Mouse (Mus musculus) adrenal gland, adult (tissue): ENCODE measurements at regions not wholly inside any gene's neighbourhood (a gene's known extent, or its start where the extent isn't known, plus 50 kb on each side); places are given as distances from the start of the nearest gene placed in this dataset.

Experiments used
- DNase-seq, 2 experiments: peaks; one replicate each; pipeline ENCODE4 v3.0.0; 2022 to 2023; ENCODE audit warnings: low spot score in 1 of 2; ENCODE audit not compliant: inconsistent age in 2 of 2

GRCm38 (mm10) chr2:117021787-117022186, 99.4 kb upstream of the Spred1 start:
- peak in 1 of 2 experiments; percentile 69 for DNase-seq

GRCm38 (mm10) chr2:117023436-117023835, 97.7 kb upstream of the Spred1 start:
- DNase-seq, result no peak

GRCm38 (mm10) chr2:117027071-117027470, 94.1 kb upstream of the Spred1 start:
- peak in 1 of 2 experiments; percentile 82 for DNase-seq

- DNase-seq, result peak in 1 of 2 experiments; percentile 45
Measured at GRCm38 (mm10) chr2:117028771-117029170, 92.4 kb upstream of the Spred1 start.

GRCm38 (mm10) chr2:117036197-117036872, 84.8 kb upstream of the Spred1 start:
- no peak for DNase-seq

- DNase-seq, result peak in 1 of 2 experiments; percentile 43
Measured at GRCm38 (mm10) chr2:117040211-117040610, 81.0 kb upstream of the Spred1 start.

GRCm38 (mm10) chr2:117043831-117044230, 77.3 kb upstream of the Spred1 start:
- no peak for DNase-seq

- peak in 1 of 2 experiments; percentile 39 for DNase-seq
Measured at GRCm38 (mm10) chr2:117048290-117048730, 72.9 kb upstream of the Spred1 start.

GRCm38 (mm10) chr2:117050061-117050460, 71.1 kb upstream of the Spred1 start:
- DNase-seq, result no peak

- DNase-seq, result no peak
Measured at GRCm38 (mm10) chr2:117064126-117064525, 57.0 kb upstream of the Spred1 start.

GRCm38 (mm10) chr2:117070348-117070747, 50.8 kb upstream of the Spred1 start:
- DNase-seq, result no peak

- no peak for DNase-seq
Measured at GRCm38 (mm10) chr2:117071098-117071497, 50.1 kb upstream of the Spred1 start.
